Mouse (Mus musculus) skeletal muscle tissue, adult 2 months (tissue): Measurements from ENCODE around the gene Caln1.

Source experiments
- DNase-seq: peaks from one replicate; pipeline ENCODE4 v3.0.0-alpha.2; 2012; ENCODE audit warnings: low read depth, low spot score

Caln1 gene

GRCm38 (mm10) chr5:130394386-130394785, 25.1 kb downstream of the Caln1 start:
- DNase-seq, result no peak

- no peak for DNase-seq
Observed at GRCm38 (mm10) chr5:130395142-130395541, 25.9 kb downstream of the Caln1 start.

- no peak for DNase-seq
Observed at GRCm38 (mm10) chr5:130400136-130400917, 31.1 kb downstream of the Caln1 start.

DNA sequence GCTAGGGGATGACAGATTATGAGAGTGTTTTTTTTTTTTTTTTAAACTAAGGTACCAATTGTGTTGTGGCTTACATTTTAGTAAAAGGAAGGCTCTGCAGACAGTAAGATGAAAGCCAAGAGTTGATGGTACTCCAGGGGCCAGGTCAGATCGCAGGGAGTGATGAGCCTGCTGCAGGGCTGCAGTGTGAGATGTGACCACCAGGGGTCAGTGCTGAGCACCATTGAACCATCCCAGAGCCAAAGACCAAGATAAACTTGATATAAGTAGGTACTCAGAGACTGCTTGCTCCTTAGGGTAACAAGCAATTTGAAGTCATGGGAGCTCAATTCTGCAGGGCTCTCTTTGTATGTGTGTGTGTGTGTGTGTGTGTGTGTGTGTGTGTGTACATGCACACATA, 35.9 kb downstream of the Caln1 start:
- DNase-seq, result peak; percentile 0

- DNase-seq, result no peak
Observed at GRCm38 (mm10) chr5:130409706-130410105, 40.5 kb downstream of the Caln1 start.

DNA sequence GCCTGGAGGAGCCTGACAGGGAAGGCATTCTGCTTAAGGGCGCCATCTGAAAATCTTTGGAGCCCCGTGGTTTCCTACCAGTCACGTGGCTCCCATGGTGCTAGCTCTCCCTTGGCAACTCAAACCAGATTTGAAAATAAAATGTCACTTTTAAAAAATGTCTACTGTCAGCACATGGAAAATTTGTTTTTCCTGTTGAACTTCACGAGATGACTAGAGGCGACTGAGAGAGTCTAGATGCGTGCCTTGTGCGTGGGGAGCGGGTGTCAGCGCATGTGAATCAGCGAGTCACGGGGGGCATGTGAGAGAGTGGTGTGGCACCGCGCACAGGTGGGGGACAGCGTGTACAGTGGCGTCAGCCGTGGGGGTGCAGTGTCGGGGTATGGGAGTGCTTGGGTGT, 42.3 kb downstream of the Caln1 start:
- no peak for DNase-seq

- no peak for DNase-seq
Observed at GRCm38 (mm10) chr5:130447438-130447837, 78.2 kb downstream of the Caln1 start.

DNA sequence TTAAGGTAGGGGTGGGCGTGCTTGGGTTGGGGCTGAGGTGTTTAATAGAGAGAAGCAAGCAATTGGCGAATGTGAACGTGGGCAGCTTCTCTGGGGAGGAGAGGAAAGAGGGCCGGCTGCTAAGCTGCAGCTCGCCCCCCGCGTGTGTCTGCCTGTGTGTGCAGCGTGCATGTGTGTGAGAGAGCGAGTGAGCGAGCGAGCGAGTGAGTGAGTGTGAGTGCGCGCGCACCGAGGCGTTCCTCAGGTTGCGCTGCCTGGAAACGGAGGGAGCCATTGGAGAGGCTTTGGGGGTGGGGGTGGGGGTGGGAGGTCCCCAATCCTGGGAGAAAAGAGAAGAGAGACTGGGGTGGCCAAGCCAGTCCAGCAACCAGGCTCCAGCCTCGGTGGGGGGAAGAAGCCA, 79.2 kb downstream of the Caln1 start:
- DNase-seq, result no peak

DNA sequence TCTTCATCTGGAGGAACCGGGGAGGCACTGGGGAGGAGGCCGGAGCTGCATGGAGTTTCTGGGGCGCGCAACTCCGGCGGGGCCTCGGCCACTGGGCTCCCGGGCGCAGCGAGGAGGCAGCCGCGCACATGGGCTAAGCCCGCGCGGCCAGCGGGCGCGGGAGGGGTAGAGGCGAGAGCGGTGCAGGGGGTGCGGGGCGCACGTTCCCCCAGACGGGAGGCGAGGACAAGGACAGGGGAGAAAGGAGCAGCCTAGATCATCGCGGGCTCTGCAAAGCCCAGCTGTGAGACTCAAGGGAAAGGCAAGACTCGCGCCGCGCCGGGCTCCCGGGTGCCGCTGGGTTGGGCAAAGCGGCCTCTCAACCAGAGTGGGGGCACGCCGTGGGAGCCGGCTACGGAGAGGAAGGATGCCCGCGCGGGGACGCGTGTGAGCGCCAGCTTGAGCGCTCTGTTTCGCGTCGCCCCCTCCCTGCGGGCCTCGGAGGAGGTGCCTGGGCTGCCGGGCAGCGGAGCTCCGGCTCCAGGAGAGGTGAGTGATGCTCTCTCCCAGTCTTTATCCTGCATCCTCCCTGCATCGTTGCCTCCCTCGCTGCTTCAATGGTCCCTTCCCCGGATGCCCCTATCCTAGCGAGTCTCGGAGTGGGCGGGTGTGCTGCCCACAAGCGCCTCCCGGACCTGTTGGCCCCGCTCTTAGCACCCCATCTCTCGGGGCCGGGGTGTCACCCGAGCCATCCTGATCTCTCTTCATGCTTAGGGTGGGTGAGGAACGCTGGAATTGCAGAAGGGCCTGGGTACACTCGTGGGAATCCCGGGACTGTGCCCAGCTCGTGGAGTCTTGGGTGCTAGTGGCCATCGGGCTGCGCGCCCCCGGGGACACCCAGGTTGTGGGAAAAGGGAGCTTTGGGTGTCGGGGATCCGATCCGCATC, 79.9 kb downstream of the Caln1 start:
- no peak for DNase-seq

- DNase-seq, result no peak
Observed at GRCm38 (mm10) chr5:130450031-130450541, 80.8 kb downstream of the Caln1 start.

DNA sequence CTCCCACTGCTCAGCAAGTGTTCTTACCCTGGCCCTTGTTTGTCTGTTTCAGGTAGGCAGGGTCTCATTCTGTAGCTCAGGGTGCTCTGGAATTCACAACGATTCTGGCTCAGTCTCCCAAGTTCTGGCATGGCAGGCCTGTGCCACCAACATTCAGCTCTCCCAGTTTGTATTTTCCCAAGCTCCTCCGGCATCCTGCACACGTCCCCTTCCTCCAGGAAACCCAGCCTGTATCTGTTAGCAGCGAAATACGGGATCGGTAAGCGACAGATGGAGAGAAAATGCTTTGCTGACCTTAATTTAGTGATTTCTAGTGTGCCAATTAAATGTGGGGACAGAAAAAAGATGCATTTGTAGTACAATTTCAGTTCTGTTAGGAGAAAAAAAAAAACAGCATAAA, 88.8 kb downstream of the Caln1 start:
- no peak for DNase-seq

- no peak for DNase-seq
Observed at GRCm38 (mm10) chr5:130472209-130472608, 103.0 kb downstream of the Caln1 start.

GRCm38 (mm10) chr5:130474876-130475275, 105.6 kb downstream of the Caln1 start:
- no peak for DNase-seq

- DNase-seq, result no peak
Observed at GRCm38 (mm10) chr5:130476741-130477140, 107.5 kb downstream of the Caln1 start.

- DNase-seq, result no peak
Observed at GRCm38 (mm10) chr5:130480290-130480689, 111.0 kb downstream of the Caln1 start.

DNA sequence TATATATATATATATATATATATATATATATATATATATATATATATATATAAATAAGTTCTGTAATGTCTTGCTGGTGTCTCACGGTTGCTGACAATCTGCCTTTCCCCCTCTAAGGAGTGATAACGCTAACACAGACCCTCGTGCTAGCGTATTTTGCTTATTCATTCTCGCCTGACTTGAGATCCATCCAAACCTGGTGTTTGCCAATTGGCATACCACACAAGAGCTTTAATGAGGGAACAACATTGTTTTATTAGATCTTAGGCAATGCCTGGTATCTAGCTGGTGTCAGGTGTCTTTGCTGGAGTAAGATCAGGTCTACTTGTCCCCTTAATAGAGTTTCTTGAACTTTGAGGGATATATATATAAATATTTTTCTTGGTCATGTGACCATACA, 122.2 kb downstream of the Caln1 start:
- DNase-seq, result no peak

- DNase-seq, result no peak
Observed at GRCm38 (mm10) chr5:130492305-130492704, 123.0 kb downstream of the Caln1 start.

DNA sequence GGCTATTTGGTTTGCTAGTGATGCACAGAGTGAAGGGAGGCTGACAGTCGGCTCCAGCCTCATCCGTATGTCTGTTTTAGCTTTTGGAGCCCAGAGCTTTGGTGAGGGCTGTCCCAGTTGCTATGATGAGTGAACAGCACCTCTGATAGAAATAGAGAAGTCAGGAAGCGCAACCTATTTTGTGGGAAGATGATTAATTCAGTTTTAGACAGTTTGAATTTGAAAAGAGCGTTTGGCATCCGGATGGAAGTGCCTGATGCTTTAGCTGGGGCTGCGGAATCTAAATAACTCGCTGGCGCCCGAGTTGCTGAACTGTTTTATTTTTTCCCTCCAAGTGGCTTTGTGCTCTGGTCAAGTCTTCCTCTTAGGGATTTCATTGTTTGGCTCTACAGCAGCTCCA, 133.3 kb downstream of the Caln1 start:
- no peak for DNase-seq

DNA sequence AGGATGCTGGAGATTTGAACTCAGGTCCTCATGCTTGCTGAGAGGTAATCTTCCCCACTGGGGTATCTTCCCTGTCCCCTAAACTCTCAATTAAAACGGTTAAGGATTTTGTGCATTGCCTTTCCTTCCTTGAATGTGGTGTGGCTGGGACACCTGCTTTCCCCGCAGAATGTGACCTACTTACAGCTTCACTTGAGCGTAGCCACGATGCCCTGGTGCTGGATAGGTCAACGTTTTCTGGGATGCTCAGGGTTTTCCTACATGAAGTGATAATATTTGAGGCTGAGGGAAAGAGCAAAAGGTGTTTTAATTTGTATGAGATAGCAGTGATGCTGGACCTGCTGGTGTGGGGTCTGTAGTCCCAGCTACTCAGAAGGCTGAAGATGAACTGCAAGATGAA, 135.6 kb downstream of the Caln1 start:
- no peak for DNase-seq

GRCm38 (mm10) chr5:130510516-130510915, 141.3 kb downstream of the Caln1 start:
- no peak for DNase-seq

- no peak for DNase-seq
Observed at GRCm38 (mm10) chr5:130515395-130515794, 146.1 kb downstream of the Caln1 start.

GRCm38 (mm10) chr5:130520527-130520926, 151.3 kb downstream of the Caln1 start:
- DNase-seq, result no peak

- DNase-seq, result no peak
Observed at GRCm38 (mm10) chr5:130527416-130527815, 158.2 kb downstream of the Caln1 start.
